Mouse (Mus musculus) hindbrain, embryonic 14.5 days (tissue): ENCODE measurements around the gene Utrn. TPM values are rescaled to one million over a fixed set of nuclear protein-coding genes. Genes with fewer than 3 reads are reported as not detected.

ENCODE experiments used
- ATAC-seq: fragments of 200-750 bp; cut with Nextera tagmentation; 2 replicates; pipeline ENCODE4 v1.8.0; 2017; ENCODE audit warnings: moderate number of reproducible peaks, mild to moderate bottlenecking, moderate TSS enrichment, moderate library complexity; ENCODE audit not compliant: low FRiP score
- DNase-seq: peaks from one replicate; pipeline ENCODE4 v3.0.0-alpha.2; 2015; ENCODE audit warnings: low spot score
- H3K27ac ChIP-seq: fragments of 300-500 bp; sonication (generic); 2 replicates; pipeline ENCODE4 v1.5.1; 2014; ENCODE audit warnings: mild to moderate bottlenecking, moderate library complexity
- H3K27me3 ChIP-seq: fragments of 300-500 bp; sonication (generic); 2 replicates; pipeline ENCODE4 v1.6.1; 2014; ENCODE audit warnings: mild to moderate bottlenecking, low read length, mixed read lengths; ENCODE audit not compliant: control insufficient read depth, insufficient read depth
- H3K36me3 ChIP-seq: fragments of 300-500 bp; sonication (generic); replicated peaks from 2 replicates; pipeline ENCODE4 v1.6.1; 2014; ENCODE audit not compliant: control insufficient read depth, insufficient read depth
- H3K4me1 ChIP-seq: fragments of 300-500 bp; sonication (generic); replicated peaks from 2 replicates; pipeline ENCODE4 v1.6.1; 2014; ENCODE audit warnings: antibody characterized with exemption, low read length, mixed read lengths; ENCODE audit not compliant: control insufficient read depth, insufficient read depth
- H3K4me2 ChIP-seq: fragments of 300-500 bp; sonication (generic); replicated peaks from 2 replicates; pipeline ENCODE4 v1.6.1; 2014; ENCODE audit warnings: mild to moderate bottlenecking, moderate library complexity
- H3K4me3 ChIP-seq: fragments of 300-500 bp; sonication (generic); replicated peaks from 2 replicates; pipeline ENCODE4 v1.5.1; 2014; ENCODE audit warnings: mild to moderate bottlenecking, low read length
- H3K9ac ChIP-seq: fragments of 300-500 bp; sonication (generic); 2 replicates; pipeline ENCODE4 v1.6.1; 2014
- H3K9me3 ChIP-seq: fragments of 300-500 bp; sonication (generic); 2 replicates; pipeline ENCODE4 v1.6.1; 2016; ENCODE audit warnings: low read length; ENCODE audit not compliant: control insufficient read depth
- WGBS: fragments of 180-500 bp; shearing (Covaris S2); extraction: QIAGEN DNeasy Blood & Tissue Kit; methylation state at CpG from one replicate; pipeline ENCODE4 v1.1.7; 2014; 5-methylcytosine and 5-hydroxymethylcytosine counted together
- polyA plus RNA-seq: library from polyadenylated mRNA; unstranded; fragments of >200 nt; fragmentation: Nextera tagmentation; extraction: Ambion mirVana; gene quantifications from 2 replicates; pipeline ENCODE4 v1.2.1, GENCODE M21; 2014

The Utrn gene
- polyA plus RNA-seq, 1 experiment from 2014 or later, result 28.2 TPM

- no peaks in the 10 kb centered on the region for H3K27me3 ChIP-seq
- DNase-seq, result no peak
- H3K9me3 ChIP-seq, result no peaks in the 10 kb centered on the region
- H3K9ac ChIP-seq, result no peak overlapping the region
- ATAC-seq, result no peak
- 88% methylated on average over 2 of the region's 2 CpGs for WGBS
- H3K36me3 ChIP-seq, result no peaks in the 10 kb centered on the region
- no peak overlapping the region for H3K4me3 ChIP-seq
- no peak overlapping the region for H3K4me2 ChIP-seq
- no peaks in the 10 kb centered on the region for H3K4me1 ChIP-seq
- no peak overlapping the region for H3K27ac ChIP-seq
Measured at GRCm38 (mm10) chr10:12799416-12799815, 69.7 kb downstream of the Utrn start.

- no peak overlapping the region for H3K27ac ChIP-seq
- H3K4me3 ChIP-seq, result no peak overlapping the region
- 95% methylated on average over 4 of the region's 4 CpGs for WGBS
- DNase-seq (no peak), ATAC-seq (no peak)
- no peaks in the 10 kb centered on the region for H3K36me3 ChIP-seq
- no peaks in the 10 kb centered on the region for H3K4me1 ChIP-seq
- H3K9ac ChIP-seq, result no peak overlapping the region
- H3K9me3 ChIP-seq, result no peaks in the 10 kb centered on the region
- H3K4me2 ChIP-seq, result no peak overlapping the region
- H3K27me3 ChIP-seq, result no peaks in the 10 kb centered on the region
Measured at GRCm38 (mm10) chr10:12798248-12798647, 70.9 kb downstream of the Utrn start.

- no peaks in the 10 kb centered on the region for H3K9me3 ChIP-seq
- H3K27me3 ChIP-seq, result no peaks in the 10 kb centered on the region
- no peak overlapping the region for H3K4me3 ChIP-seq
- no peak overlapping the region for H3K9ac ChIP-seq
- H3K4me2 ChIP-seq, result no peak overlapping the region
- 94% methylated on average over 1 of the region's 1 CpGs for WGBS
- no peak overlapping the region for H3K27ac ChIP-seq
- DNase-seq (no peak), ATAC-seq (peak; percentile 61; the same call in 1 of the 2 replicates)
- H3K36me3 ChIP-seq, result no peaks in the 10 kb centered on the region
- H3K4me1 ChIP-seq, result 0 out of 2 replicates have a peak, but pooled peaks cover 2% of the 10 kb centered on the region
Measured at GRCm38 (mm10) chr10:12796510-12796840, 72.7 kb downstream of the Utrn start.

- 52% methylated on average over 8 of the region's 8 CpGs for WGBS
- H3K27ac ChIP-seq, result no peak overlapping the region
- peak; percentile 47; the same call in 1 of the 2 replicates for ATAC-seq
Measured at GRCm38 (mm10) chr10:12795796-12796509, 73.2 kb downstream of the Utrn start.

GRCm38 (mm10) chr10:12792049-12792448 is 77.1 kb downstream of the Utrn start:
- 10% methylated on average over 6 of the region's 6 CpGs for WGBS
- Histone ChIP-seq H3K4me1 (0 out of 2 replicates have a peak, but pooled peaks cover 2% of the 10 kb centered on the region), H3K4me3 (no peak overlapping the region), H3K27ac (no peak overlapping the region), H3K9ac (no peak overlapping the region), H3K9me3 (no peaks in the 10 kb centered on the region), H3K36me3 (no peaks in the 10 kb centered on the region), H3K4me2 (no peak overlapping the region), H3K27me3 (no peaks in the 10 kb centered on the region)
- ATAC-seq, result 0 out of 2 replicates have a peak, but pooled peaks have one; percentile 32
- no peak for DNase-seq

More at GRCm38 (mm10) chr10:12795796-12796509, 73.2 kb downstream of the Utrn start:
- Histone ChIP-seq H3K36me3 (no peaks in the 10 kb centered on the region), H3K4me1 (0 out of 2 replicates have a peak, but pooled peaks cover 2% of the 10 kb centered on the region), H3K27me3 (no peaks in the 10 kb centered on the region), H3K4me3 (no peak overlapping the region), H3K4me2 (no peak overlapping the region), H3K9me3 (no peaks in the 10 kb centered on the region), H3K9ac (no peak overlapping the region)
- DNase-seq, result no peak

- 0 out of 2 replicates have a peak, but pooled peaks cover 2% of the 10 kb centered on the region for H3K4me1 ChIP-seq
- H3K4me3 ChIP-seq, result no peak overlapping the region
- H3K27ac ChIP-seq, result no peak overlapping the region
- WGBS, result 70% methylated on average over 3 of the region's 3 CpGs
- DNase-seq, result no peak
- no peaks in the 10 kb centered on the region for H3K27me3 ChIP-seq
- no peak overlapping the region for H3K4me2 ChIP-seq
- H3K9me3 ChIP-seq, result no peaks in the 10 kb centered on the region
- no peak overlapping the region for H3K9ac ChIP-seq
- ATAC-seq, result no peak
- H3K36me3 ChIP-seq, result no peaks in the 10 kb centered on the region
Measured at GRCm38 (mm10) chr10:12790881-12791280, 78.3 kb downstream of the Utrn start.

- no peaks in the 10 kb centered on the region for H3K36me3 ChIP-seq
- ATAC-seq (no peak), DNase-seq (no peak)
- H3K27me3 ChIP-seq, result no peaks in the 10 kb centered on the region
- H3K27ac ChIP-seq, result no peak overlapping the region
- 0 out of 2 replicates have a peak, but pooled peaks cover 2% of the 10 kb centered on the region for H3K4me1 ChIP-seq
- H3K9ac ChIP-seq, result no peak overlapping the region
- WGBS, result 94% methylated on average over 1 of the region's 1 CpGs
- no peak overlapping the region for H3K4me3 ChIP-seq
- H3K9me3 ChIP-seq, result no peaks in the 10 kb centered on the region
- no peak overlapping the region for H3K4me2 ChIP-seq
Measured at GRCm38 (mm10) chr10:12788529-12788928, 80.6 kb downstream of the Utrn start.

- H3K27ac ChIP-seq, result no peak overlapping the region
- no peaks in the 10 kb centered on the region for H3K36me3 ChIP-seq
- H3K9ac ChIP-seq, result no peak overlapping the region
- DNase-seq (no peak), ATAC-seq (no peak)
- WGBS, result 88% methylated on average over 6 of the region's 6 CpGs
- H3K4me1 ChIP-seq, result 0 out of 2 replicates have a peak, but pooled peaks cover 2% of the 10 kb centered on the region
- no peaks in the 10 kb centered on the region for H3K9me3 ChIP-seq
- no peak overlapping the region for H3K4me3 ChIP-seq
- no peak overlapping the region for H3K4me2 ChIP-seq
- H3K27me3 ChIP-seq, result no peaks in the 10 kb centered on the region
Measured at GRCm38 (mm10) chr10:12787965-12788364, 81.2 kb downstream of the Utrn start.

GRCm38 (mm10) chr10:12785299-12785698 is 83.9 kb downstream of the Utrn start:
- H3K27ac ChIP-seq, result no peak overlapping the region
- no peak for ATAC-seq
- no peak overlapping the region for H3K9ac ChIP-seq
- H3K4me3 ChIP-seq, result no peak overlapping the region
- no peak overlapping the region for H3K4me2 ChIP-seq
- 91% methylated on average over 5 of the region's 5 CpGs for WGBS
- H3K36me3 ChIP-seq, result no peaks in the 10 kb centered on the region
- DNase-seq, result no peak
- H3K4me1 ChIP-seq, result no peaks in the 10 kb centered on the region
- no peaks in the 10 kb centered on the region for H3K9me3 ChIP-seq
- H3K27me3 ChIP-seq, result no peaks in the 10 kb centered on the region
